Mouse (Mus musculus) thymus, postnatal 36 days (tissue): ENCODE measurements at regions not wholly inside any gene's neighbourhood (a gene's known extent, or its start where the extent isn't known, plus 50 kb on each side); places are given as distances from the start of the nearest gene placed in this dataset.

Experiments
- DNase-seq, 2 experiments: peaks; one replicate each; pipeline ENCODE4 v3.0.0; 2022; ENCODE audit warnings: mixed read lengths in 2 of 2

- DNase-seq: no peak
These were observed 55.6 kb upstream of the Ubl3 start for GRCm38 (mm10) chr5:148608178-148608577.

GRCm38 (mm10) chr5:148605730-148606129 lies 53.1 kb upstream of the Ubl3 start:
- DNase-seq: no peak
